Mouse (Mus musculus) embryonic facial prominence, embryonic 14.5 days (tissue): Measurements from ENCODE around the gene Slc19a1. TPM values are rescaled to one million over a fixed set of nuclear protein-coding genes. Genes with fewer than 3 reads are reported as not detected.

Source experiments
- ATAC-seq: fragments of 200-750 bp; cut with Nextera tagmentation; 2 replicates; pipeline ENCODE4 v1.8.0; 2017; ENCODE audit warnings: low read depth, moderate number of reproducible peaks, moderate TSS enrichment
- DNase-seq: peaks from one replicate; pipeline ENCODE4 v3.0.0-alpha.2; 2015; ENCODE audit warnings: low spot score
- H3K27ac ChIP-seq: fragments of 300-500 bp; sonication (generic); replicated peaks from 2 replicates; pipeline ENCODE4 v1.5.1; 2014; ENCODE audit warnings: low read depth, mild to moderate bottlenecking, low read length, moderate library complexity
- H3K27me3 ChIP-seq: fragments of 300-500 bp; sonication (generic); replicated peaks from 2 replicates; pipeline ENCODE4 v1.6.1; 2014; ENCODE audit warnings: low read length; ENCODE audit not compliant: control insufficient read depth, insufficient read depth
- H3K36me3 ChIP-seq: fragments of 300-500 bp; sonication (generic); 2 replicates; pipeline ENCODE4 v1.6.1; 2014; ENCODE audit warnings: low read length, mixed read lengths; ENCODE audit not compliant: control insufficient read depth, insufficient read depth
- H3K4me1 ChIP-seq: fragments of 300-500 bp; sonication (generic); 2 replicates; pipeline ENCODE4 v1.6.1; 2014; ENCODE audit warnings: antibody characterized with exemption, low read length; ENCODE audit not compliant: control insufficient read depth, insufficient read depth
- H3K4me2 ChIP-seq: fragments of 300-500 bp; sonication (generic); 2 replicates; pipeline ENCODE4 v1.6.1; 2014; ENCODE audit warnings: low read depth, mild to moderate bottlenecking, low read length, moderate library complexity, mixed read lengths
- H3K4me3 ChIP-seq: fragments of 300-500 bp; sonication (generic); 2 replicates; pipeline ENCODE4 v1.5.1; 2014; ENCODE audit warnings: low read depth, mild to moderate bottlenecking, low read length
- H3K9ac ChIP-seq: fragments of 300-500 bp; sonication (generic); 2 replicates; pipeline ENCODE4 v1.6.1; 2014; ENCODE audit warnings: low read depth, mild to moderate bottlenecking, low read length, moderate library complexity, mixed read lengths
- H3K9me3 ChIP-seq: fragments of 300-500 bp; sonication (generic); 2 replicates; pipeline ENCODE4 v1.6.1; 2016; ENCODE audit warnings: low read length; ENCODE audit not compliant: control insufficient read depth
- WGBS: fragments of 180-500 bp; shearing (Covaris S2); extraction: QIAGEN DNeasy Blood & Tissue Kit; methylation state at CpG from one replicate; pipeline ENCODE4 v1.1.7; 2014; 5-methylcytosine and 5-hydroxymethylcytosine counted together
- polyA plus RNA-seq: library from polyadenylated mRNA; unstranded; fragments of >200 nt; fragmentation: Nextera tagmentation; extraction: Ambion mirVana; gene quantifications from 2 replicates; pipeline ENCODE4 v1.2.1, GENCODE M21; 2014

Slc19a1 gene
- polyA plus RNA-seq, 1 experiment from 2014 or later: 27.8 TPM

DNA sequence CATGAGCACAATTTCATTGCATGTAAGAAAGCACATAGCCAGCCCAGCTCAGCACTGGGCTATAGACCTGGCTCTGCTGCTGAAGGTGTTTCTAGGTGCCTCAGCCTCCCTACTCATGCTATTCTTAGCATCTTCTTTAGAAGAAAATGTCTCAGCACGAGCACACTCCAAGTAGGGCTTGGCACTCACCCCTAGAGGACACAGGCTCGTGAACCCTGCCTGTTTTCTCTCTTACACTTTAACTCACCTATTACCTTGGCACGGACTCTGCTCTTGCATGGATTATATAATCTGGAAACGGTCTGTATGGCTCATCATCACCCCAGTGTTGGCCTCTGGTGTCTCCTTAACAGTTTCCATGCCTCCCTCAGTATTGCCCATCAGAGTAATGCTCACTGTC is 20.4 kb upstream of the Slc19a1 start:
- Histone ChIP-seq H3K36me3 (no peaks in the 10 kb centered on the region), H3K4me3 (no peak overlapping the region), H3K27me3 (no peaks in the 10 kb centered on the region), H3K4me2 (no peak overlapping the region), H3K27ac (no peak overlapping the region), H3K9me3 (no peaks in the 10 kb centered on the region), H3K9ac (no peak overlapping the region), H3K4me1 (no peaks in the 10 kb centered on the region)
- DNase-seq (no peak), ATAC-seq (no peak)
- WGBS: 83% methylated on average over 4 of the region's 4 CpGs

DNA sequence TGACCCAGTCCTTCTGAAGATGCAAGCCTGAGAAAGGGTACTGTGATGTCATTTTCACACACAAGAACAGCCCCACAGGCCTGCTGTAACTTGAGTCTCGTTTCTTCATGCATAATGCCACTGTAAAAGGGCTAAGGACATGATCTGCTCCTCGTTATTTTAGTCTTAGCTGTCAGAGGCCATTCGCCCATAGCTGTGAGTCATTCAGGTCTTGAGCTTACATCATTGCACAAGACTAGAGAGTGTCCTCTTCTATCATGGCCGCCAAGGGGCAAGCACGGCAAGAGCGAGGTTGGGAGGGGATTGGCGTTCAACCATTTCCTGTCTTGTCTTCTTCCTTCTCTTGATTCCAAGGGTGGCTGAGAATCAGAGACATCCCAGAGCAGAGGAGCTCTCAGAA is 16.0 kb upstream of the Slc19a1 start:
- H3K9ac ChIP-seq: no peak overlapping the region
- no peak overlapping the region for H3K4me2 ChIP-seq
- H3K9me3 ChIP-seq: no peaks in the 10 kb centered on the region
- no peaks in the 10 kb centered on the region for H3K36me3 ChIP-seq
- H3K27ac ChIP-seq: no peak overlapping the region
- 78% methylated on average over 7 of the region's 7 CpGs for WGBS
- no peak overlapping the region for H3K4me3 ChIP-seq
- no peaks in the 10 kb centered on the region for H3K4me1 ChIP-seq
- no peak for ATAC-seq
- no peaks in the 10 kb centered on the region for H3K27me3 ChIP-seq
- DNase-seq: no peak

DNA sequence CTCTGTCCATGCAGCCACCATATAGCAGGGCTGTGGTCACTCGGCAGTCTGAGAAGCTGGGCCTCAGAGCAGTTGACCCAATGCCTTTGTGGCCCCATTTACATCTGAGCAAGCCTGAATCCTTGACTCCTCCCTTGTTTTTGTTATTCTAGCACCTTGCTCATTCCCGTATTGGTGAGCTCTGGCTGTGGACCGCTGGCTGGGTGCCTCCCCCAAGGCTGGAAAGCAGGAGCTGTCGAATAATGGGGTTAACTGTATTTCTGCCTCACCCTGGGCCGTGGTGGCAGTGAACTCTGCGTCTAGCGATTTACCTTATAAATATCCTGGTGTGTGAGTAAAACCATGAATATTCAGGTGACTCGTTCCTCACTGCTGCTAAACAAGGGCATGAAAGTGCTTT is 15.5 kb upstream of the Slc19a1 start:
- no peaks in the 10 kb centered on the region for H3K9me3 ChIP-seq
- DNase-seq (no peak), ATAC-seq (no peak)
- H3K27ac ChIP-seq: no peak overlapping the region
- H3K4me1 ChIP-seq: no peaks in the 10 kb centered on the region
- no peaks in the 10 kb centered on the region for H3K36me3 ChIP-seq
- H3K27me3 ChIP-seq: no peaks in the 10 kb centered on the region
- H3K4me3 ChIP-seq: no peak overlapping the region
- 40% methylated on average over 8 of the region's 8 CpGs for WGBS
- H3K9ac ChIP-seq: no peak overlapping the region
- no peak overlapping the region for H3K4me2 ChIP-seq

GRCm38 (mm10) chr10:77017061-77017460 is 15.0 kb upstream of the Slc19a1 start:
- no peak overlapping the region for H3K27ac ChIP-seq
- no peaks in the 10 kb centered on the region for H3K9me3 ChIP-seq
- H3K4me3 ChIP-seq: no peak overlapping the region
- no peak overlapping the region for H3K9ac ChIP-seq
- ATAC-seq: no peak
- H3K27me3 ChIP-seq: no peaks in the 10 kb centered on the region
- H3K4me2 ChIP-seq: no peak overlapping the region
- no peak for DNase-seq
- H3K4me1 ChIP-seq: no peaks in the 10 kb centered on the region
- H3K36me3 ChIP-seq: no peaks in the 10 kb centered on the region
- WGBS: 83% methylated on average over 2 of the region's 2 CpGs

DNA sequence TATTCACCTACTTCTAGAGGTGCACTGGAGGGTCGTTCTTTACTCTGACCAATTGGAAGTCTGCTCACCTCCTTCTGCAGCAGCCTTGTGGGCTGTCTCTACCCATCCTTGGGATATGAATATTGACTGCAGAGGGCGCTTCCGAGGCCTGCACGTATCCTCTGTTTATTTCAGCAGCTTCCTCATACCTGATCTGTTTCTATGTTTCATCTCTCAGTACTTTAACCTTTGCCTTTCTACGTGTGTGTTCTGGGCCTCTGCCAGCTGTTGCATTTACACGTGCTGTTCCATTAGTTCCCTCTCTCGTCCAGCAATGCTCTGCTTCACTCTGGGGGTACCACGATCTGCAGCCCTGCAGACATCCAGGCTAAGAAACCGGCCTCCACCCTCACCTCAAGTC is 14.4 kb upstream of the Slc19a1 start:
- 72% methylated on average over 9 of the region's 9 CpGs for WGBS
- no peaks in the 10 kb centered on the region for H3K36me3 ChIP-seq
- no peaks in the 10 kb centered on the region for H3K4me1 ChIP-seq
- no peak overlapping the region for H3K4me3 ChIP-seq
- DNase-seq (no peak), ATAC-seq (no peak)
- H3K27ac ChIP-seq: no peak overlapping the region
- no peak overlapping the region for H3K9ac ChIP-seq
- no peaks in the 10 kb centered on the region for H3K9me3 ChIP-seq
- no peak overlapping the region for H3K4me2 ChIP-seq
- H3K27me3 ChIP-seq: no peaks in the 10 kb centered on the region

DNA sequence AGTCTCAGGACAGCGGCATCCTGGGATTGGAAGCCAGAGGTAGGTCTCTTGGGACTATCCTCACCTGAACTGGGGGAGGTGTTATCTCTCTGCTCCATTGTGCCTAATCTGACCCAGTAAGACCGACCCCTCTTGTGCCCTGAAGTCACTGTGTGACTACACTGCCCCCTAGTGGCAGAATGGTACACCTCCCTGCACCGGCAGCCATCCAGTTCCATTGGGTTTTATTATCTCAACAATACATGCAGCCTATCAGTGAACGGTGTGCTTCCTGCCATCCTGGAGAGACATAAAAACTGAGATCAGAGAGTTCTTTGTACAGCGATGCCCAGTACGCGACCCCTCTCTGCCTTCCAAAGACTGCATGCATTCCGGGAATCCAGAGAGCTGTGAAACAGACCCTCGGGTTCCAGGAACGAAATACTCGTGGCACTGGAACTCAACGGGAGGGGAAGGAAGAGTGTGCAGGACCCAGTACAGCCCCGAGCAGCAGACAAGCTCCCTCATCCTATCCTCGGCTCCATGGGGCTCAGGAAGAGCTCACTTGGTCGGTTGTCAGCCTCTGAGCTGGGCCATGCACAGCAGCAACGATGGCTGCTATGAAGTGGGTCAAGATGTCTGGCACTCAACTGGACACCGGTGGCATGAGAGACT is 10.5 kb upstream of the Slc19a1 start:
- ATAC-seq: peak; percentile 57; the same call in 1 of the 2 replicates
- Histone ChIP-seq H3K9ac (peak overlapping the region; percentile 32; the same call in 1 of the 2 replicates), H3K4me3 (peak overlapping the region; percentile 14), H3K27ac (no peak overlapping the region), H3K9me3 (no peaks in the 10 kb centered on the region), H3K36me3 (no peaks in the 10 kb centered on the region), H3K4me1 (no peaks in the 10 kb centered on the region), H3K4me2 (peak overlapping the region; percentile 43), H3K27me3 (no peaks in the 10 kb centered on the region)
- 25% methylated on average over 17 of the region's 17 CpGs for WGBS
- peak; percentile 78 for DNase-seq

GRCm38 (mm10) chr10:77022301-77023130 is 9.5 kb upstream of the Slc19a1 start:
- Histone ChIP-seq H3K27ac (no peak overlapping the region), H3K9ac (no peak overlapping the region), H3K27me3 (no peaks in the 10 kb centered on the region), H3K4me3 (no peak overlapping the region), H3K4me2 (no peak overlapping the region), H3K9me3 (no peaks in the 10 kb centered on the region), H3K4me1 (no peaks in the 10 kb centered on the region), H3K36me3 (no peaks in the 10 kb centered on the region)
- no peak for ATAC-seq
- no peak for DNase-seq
- WGBS: 80% methylated on average over 13 of the region's 13 CpGs

- H3K9me3 ChIP-seq: no peaks in the 10 kb centered on the region
- H3K36me3 ChIP-seq: no peaks in the 10 kb centered on the region
- ATAC-seq (no peak), DNase-seq (no peak)
- H3K4me1 ChIP-seq: no peaks in the 10 kb centered on the region
- H3K27me3 ChIP-seq: no peaks in the 10 kb centered on the region
- no peak overlapping the region for H3K9ac ChIP-seq
- no peak overlapping the region for H3K4me3 ChIP-seq
- WGBS: 75% methylated on average over 5 of the region's 5 CpGs
- no peak overlapping the region for H3K27ac ChIP-seq
- H3K4me2 ChIP-seq: no peak overlapping the region
These were observed 7.8 kb upstream of the Slc19a1 start for GRCm38 (mm10) chr10:77024231-77024630.

GRCm38 (mm10) chr10:77026944-77027343 is 5.1 kb upstream of the Slc19a1 start:
- Histone ChIP-seq H3K9me3 (no peaks in the 10 kb centered on the region), H3K4me2 (no peak overlapping the region), H3K9ac (no peak overlapping the region), H3K36me3 (no peaks in the 10 kb centered on the region), H3K4me1 (no peaks in the 10 kb centered on the region), H3K27ac (no peak overlapping the region), H3K27me3 (no peaks in the 10 kb centered on the region), H3K4me3 (no peak overlapping the region)
- no peak for DNase-seq
- ATAC-seq: no peak
- whole genome bisulfite sequencing: 77% methylated on average over 3 of the region's 3 CpGs
